Mouse (Mus musculus): ENCODE data around the gene Polr3h.

The Polr3h gene

GRCm38 (mm10) chr15:81872262-81873136 is 53.5 kb downstream of the Polr3h start, which contains the start of gene Aco2:
TSS of gene Aco2 (plus strand) at chr15:81872309.
- peak; percentile 98 for DNase-seq (ENCODE audit: inconsistent ontology term)

GRCm38 (mm10) chr15:81871604-81872261 is 54.3 kb downstream of the Polr3h start, which contains the start of gene Phf5a:
TSS of gene Phf5a (minus strand) at chr15:81871911.
- peak; percentile 99 for DNase-seq (ENCODE audit: inconsistent ontology term)

GRCm38 (mm10) chr15:81869985-81870384 is 56.1 kb downstream of the Polr3h start:
- no peak for DNase-seq (ENCODE audit: inconsistent ontology term)

DNA sequence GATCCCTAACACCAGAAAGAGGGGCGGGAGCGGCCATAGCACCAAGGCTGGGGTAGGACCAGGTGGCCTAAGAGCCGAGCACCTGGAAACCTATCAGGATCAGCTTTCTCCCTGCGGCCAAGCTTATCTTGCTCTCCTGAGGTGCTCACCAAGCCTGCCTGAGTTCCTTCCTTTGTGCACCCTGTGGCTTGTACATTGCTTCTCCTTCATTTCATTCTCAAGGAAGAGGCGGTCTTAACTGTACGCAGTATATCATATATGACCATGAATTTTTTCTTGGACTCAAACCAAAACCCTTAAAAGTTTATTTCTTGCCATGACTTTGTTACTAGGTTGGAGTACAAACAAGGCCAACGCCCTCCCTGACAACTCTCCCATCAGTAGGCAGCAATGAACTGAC is 61.8 kb downstream of the Polr3h start:
- no peak for DNase-seq (ENCODE audit: inconsistent ontology term)

DNA sequence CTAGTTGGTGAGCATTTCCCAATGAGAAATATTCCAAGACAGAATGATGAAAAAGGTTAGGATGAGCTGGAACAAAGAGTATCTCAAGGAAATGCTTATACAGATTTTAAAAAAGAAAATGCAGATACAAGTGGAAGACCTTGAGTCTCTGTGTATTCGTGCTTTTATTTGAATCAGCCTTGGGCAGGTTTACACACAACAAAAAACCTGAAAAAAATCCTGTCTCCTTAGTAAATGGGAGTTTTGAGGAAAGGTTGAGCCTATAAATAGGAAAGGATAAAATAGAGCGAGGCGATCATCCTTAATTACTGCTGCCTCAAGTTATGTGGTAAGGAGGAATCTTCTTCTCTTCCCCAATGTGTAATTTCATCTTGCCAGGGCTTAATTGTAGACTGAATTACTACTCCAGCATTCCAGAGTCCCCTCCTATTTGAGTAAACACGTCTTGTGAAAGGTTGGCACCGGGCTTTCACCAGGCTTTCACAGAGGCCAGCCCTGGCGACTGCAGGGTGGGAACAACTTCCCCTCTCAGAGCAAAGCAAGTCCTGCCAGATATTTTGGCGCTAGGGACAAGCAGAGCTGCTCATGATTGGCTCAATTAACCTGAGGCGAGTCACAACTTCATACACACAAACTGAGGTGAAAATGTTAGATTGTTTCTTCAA is 65.4 kb downstream of the Polr3h start:
- peak; percentile 48 for DNase-seq (ENCODE audit: inconsistent ontology term)

DNA sequence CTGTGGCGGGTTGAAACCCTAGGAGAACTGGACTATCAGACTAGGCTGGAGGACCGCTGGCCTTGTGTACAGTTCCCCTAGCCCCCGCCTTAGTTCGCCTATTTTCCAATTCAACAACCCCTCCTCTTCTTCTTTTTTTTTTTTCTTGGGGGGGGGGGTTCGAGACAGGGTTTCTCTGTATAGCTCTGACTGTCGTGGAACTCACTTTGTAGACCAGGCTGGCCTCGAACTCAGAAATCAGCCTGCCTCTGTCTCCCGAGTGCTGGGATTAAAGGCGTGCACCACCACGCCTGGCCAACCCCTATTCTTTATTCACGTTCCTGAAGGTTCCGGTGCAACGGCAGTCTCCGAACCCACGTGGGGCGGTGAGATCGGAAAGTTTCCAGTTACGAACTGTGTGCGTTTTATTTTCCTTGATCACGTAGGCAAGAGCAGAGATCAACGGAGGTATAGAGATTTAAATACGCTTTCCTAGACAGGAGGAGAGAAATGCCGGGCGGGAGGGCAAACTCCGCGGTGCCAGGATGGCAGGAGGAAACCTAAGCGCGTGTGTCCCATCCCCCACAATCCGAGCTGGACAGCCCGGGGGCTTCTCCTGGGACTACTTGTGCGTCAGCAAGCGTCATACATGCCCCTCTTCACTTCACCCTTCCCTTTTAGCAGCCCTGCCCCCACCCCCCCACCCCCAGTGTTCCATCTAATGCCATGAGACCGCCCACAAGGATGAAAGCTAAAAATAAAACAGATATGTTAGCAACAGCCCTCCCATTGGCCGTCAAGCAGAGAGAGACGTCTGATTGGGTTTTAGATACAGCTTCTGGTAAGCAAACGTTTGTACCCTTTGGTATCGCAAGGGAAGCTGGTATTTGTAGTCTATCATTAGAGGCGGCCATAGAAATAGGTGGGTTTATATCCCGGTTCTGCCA is 66.4 kb downstream of the Polr3h start:
- peak; percentile 94 for DNase-seq (ENCODE audit: inconsistent ontology term)

DNA sequence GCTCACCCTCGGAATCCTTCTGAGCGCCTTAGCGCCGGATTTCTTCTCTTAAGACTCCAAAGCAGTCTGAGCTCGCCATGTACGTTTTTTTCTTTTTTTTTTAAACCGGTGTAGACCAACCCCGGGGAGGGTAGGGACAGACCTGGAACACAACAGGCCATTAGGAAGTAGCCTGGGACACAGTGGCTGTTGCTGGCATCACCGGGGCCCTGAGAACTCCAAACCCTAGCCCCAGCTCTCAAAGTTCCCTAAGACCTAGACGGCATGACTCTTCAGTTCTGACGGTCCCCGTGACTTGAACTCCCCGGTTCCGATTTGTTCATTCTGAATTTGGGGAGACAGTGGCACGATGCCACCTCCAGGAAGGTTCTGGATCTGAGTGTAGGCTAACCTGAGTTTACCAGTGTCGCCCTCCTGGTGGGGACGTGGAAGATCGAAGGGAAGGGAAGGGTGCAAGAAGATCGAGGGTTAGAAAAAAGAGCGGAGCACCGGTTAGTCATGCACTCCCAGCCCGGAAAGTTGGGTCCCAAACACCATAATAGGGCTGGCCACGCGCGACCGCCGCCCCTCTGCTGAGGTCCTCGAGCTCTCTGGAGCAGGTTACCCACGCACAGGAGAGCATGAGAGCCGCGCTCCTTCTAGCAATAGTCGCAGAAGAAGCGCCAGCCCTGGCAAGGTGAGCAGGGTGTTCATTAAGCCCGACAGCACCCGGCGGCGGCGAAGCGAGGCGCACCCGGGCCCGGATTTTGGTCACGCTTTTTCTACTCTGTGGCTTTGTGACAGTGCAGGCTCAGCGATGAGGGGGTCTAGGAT is 67.3 kb downstream of the Polr3h start, which contains the start of gene Tob2:
TSS of gene Tob2 (minus strand) at position 280 of the 813 bp plus-strand sequence.
- DNase-seq (ENCODE audit: inconsistent ontology term), result no peak

DNA sequence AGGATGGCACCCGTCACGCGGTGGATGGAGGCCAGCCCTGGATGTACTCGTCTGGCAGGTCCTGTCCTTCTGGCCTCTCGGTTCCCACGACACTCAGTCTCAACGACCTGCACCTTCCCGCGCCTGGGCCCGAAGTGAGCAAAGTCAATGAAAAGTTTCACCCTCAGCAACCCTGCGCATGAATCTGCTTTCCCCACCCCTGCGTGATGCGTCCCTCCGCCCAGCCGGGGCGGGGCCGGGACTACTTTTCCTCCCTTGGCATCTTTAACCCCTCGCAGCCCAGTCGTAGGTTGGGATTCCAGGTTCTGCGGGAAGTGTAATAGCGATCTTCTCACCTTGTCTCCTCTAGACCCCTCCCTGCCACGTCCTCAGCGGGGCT is 67.9 kb downstream of the Polr3h start:
- DNase-seq (ENCODE audit: inconsistent ontology term), result peak; percentile 96

DNA sequence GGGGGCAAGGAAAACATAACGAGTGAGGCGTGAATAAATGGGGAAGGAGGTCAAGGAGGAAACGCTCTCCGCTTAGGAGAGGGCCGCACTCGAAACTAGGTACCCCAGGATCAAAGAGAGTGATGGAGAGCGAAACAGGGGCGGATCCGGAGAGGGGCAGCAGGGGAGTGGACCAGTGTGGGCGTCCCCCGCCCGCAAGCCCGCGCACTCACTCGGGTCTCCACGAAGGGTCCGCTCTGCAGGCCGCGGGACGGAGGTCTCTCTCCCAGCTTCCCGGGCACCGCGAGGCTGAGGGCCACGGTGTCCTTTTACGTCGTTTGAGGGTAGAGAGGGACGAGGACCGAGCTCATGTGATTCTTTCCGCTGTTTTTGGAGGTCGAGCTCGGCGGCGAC is 68.3 kb downstream of the Polr3h start:
- no peak for DNase-seq (ENCODE audit: inconsistent ontology term)

- no peak for DNase-seq (ENCODE audit: inconsistent ontology term)
Measured at GRCm38 (mm10) chr15:81856938-81857723, 68.9 kb downstream of the Polr3h start.

- DNase-seq (ENCODE audit: inconsistent ontology term), result peak; percentile 91
Measured at GRCm38 (mm10) chr15:81856030-81856790, 69.8 kb downstream of the Polr3h start.

DNA sequence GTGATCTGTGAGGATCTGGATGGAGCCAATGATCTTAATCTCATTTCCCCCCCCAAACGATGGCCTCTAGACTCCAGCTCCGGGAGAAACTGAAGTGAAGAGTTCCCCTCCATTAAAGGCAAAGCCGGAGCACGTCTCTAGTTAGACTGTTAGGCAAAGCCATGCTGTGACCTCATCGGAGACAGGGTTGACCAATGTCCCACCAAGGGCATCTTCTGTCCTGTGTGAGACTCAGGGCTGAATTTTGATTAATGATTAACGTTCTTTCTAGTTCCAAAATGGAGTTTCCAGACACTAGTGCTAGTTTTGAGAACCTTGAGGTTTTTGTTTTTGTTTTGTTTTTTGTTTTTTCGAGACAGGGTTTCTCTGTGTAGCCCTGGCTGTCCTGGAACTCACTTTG is 73.0 kb downstream of the Polr3h start:
- no peak for DNase-seq (ENCODE audit: inconsistent ontology term)

GRCm38 (mm10) chr15:81852411-81853000 is 73.5 kb downstream of the Polr3h start:
- no peak for DNase-seq (ENCODE audit: inconsistent ontology term)

DNA sequence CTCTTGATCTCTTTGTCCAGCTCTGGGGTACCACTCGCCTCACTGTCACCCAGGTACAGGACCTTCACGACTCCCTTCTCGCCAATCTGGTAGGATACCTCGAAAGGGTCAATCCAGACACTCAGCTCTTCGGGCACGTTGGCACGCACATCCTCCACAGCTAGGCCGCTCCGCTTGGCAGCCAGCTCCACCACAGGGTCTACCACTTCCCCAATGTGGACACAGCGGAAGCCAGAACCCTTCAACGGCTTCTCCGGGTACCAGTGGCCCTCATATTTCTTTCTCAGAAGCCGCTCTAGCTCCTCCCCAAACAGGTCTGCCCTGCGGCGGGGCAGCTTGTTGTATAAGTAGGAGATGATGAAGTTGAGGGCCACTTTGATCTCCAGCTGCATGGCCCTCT is 74.7 kb downstream of the Polr3h start:
- DNase-seq (ENCODE audit: inconsistent ontology term), result no peak

DNA sequence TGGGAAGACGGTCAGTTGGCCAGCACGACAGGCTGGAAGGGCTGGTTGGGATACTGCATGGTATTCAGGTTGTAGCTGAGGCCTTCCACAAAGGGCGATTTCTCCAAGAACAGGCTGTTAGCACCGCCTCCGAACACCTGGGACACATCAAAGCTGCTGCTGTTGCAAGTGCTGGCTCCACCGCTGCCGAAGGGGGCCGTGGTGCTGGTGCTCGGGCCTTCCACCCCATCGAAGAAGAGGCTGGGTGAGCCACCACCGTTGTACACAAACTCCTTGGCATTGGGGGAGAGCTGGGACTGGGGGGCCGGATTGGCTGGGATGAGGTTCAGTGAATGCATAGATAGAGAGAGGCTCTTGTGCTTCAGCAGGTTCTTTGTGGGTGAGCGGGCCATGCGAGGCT is 75.3 kb downstream of the Polr3h start:
- no peak for DNase-seq (ENCODE audit: inconsistent ontology term)

- no peak for DNase-seq (ENCODE audit: inconsistent ontology term)
Measured at GRCm38 (mm10) chr15:81849104-81849503, 76.9 kb downstream of the Polr3h start.

DNA sequence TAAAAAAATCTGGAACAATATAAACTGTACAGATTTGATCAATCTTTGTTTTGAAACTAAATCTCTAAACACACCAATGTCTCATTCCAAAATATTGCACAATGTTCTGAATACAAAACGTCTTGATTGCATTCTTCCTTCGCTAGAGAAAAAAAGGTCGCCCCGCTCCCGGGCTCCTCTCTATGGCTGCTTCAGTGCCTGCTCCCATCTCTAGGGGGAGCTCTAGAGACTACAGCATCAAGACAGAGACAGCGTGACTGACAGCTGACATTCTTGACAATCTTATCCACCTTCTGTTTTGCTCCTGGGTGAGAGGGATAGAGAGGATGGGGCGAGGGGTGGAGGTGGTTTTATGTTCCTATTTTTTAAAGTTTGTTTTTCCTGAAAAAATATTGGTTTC is 77.7 kb downstream of the Polr3h start:
- DNase-seq (ENCODE audit: inconsistent ontology term), result peak; percentile 52

DNA sequence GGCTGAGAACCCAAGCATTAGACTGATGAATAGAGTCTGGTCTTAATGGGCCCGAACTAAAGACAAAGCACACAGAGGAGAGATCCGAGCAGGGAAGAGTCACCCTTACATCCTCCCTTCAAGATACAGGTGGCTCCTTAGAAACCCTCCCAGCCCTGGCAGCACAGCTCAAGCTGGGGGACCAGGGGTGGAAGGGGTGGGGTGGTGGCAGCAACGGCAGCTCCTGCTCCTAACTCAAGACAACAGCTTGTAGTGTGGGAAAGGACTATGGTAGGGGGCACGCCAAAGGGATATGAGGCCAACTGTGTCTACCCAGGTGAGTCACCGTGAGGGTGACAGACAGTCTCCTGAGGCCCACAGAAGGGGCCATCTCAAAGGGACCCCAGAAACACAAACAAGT is 78.2 kb downstream of the Polr3h start:
- no peak for DNase-seq (ENCODE audit: inconsistent ontology term)

Data from Muller cell, postnatal 12 days (primary cell).